Mouse (Mus musculus): Measurements from ENCODE around the gene Zhx3.

DNA sequence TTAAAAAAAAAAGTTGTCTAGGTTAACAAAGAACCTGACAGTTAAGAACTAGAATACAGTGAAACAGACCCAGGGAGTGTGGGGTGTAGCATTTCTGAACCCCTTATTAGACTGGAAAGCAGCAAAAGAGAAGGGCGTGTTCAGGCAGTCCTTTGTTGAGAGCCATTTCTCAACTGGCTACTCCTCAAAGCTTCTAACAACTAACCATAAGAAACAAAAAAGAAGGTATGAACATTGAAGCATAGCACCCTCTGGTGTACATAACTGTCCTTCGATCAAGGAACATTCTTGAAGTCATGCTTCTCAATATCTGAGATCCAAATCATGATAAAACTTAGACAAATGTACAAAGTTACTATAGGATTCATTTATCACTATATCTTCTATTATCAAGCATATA is 79.7 kb downstream of the Zhx3 start:
- no peak for TF ChIP-seq POLR2A (IDR thresholded peaks at IDR 0.05; ENCODE audit: control insufficient read depth, extremely low read depth, insufficient read depth, low read length, poor library complexity)
- TF ChIP-seq CTCF (IDR thresholded peaks at IDR 0.05; ENCODE audit: borderline replicate concordance, control insufficient read depth, extremely low read depth, insufficient read depth, low read length, poor library complexity), result no peak

Measured in thymus, adult 2 months (tissue).